Mouse (Mus musculus): ENCODE results near the gene Ptgfrn.

Gene Ptgfrn

DNA sequence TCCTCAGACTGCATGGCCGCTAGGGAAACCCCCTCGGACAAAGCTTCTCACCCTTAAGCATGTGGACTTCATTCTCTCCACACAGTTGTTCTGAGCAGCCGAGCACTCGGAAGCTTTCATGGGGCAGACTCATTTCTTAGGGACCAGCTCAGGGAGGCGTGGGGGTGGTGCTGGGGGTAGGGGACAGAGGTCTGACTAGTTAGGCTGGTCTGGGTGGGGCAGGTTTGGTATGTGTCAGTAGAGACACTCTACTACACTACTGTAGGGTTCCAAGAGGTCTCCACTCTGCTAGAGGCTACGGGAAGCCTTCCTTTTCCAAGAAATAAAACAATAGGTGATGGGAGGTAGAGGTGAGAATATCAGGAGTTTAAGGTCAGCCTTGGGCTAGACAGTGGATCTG, 65.4 kb downstream of the Ptgfrn start:
- DNase-seq (ENCODE audit: extremely low spot score, low read depth, low spot score): no peak

DNA sequence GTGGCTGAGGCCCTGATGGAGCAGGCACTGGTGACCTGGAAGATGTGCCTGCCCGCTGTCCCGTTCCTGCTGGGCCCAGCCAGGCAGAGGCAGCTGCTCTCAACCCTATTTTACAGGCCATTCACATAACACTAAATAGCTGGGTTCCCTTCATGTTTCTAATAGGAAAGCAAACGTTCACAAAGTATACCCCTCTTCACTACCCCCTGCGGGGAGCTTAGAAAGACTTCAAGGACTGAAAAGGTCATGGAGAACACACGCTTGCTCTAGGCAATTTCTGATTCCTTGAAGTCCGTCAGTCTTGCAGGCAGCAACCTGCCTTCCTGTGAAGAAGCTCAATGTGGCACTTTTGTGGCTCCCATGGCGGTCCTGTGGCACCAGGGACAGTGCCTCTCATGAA, 68.1 kb downstream of the Ptgfrn start:
- DNase-seq (ENCODE audit: extremely low spot score, low read depth, low spot score): no peak

DNA sequence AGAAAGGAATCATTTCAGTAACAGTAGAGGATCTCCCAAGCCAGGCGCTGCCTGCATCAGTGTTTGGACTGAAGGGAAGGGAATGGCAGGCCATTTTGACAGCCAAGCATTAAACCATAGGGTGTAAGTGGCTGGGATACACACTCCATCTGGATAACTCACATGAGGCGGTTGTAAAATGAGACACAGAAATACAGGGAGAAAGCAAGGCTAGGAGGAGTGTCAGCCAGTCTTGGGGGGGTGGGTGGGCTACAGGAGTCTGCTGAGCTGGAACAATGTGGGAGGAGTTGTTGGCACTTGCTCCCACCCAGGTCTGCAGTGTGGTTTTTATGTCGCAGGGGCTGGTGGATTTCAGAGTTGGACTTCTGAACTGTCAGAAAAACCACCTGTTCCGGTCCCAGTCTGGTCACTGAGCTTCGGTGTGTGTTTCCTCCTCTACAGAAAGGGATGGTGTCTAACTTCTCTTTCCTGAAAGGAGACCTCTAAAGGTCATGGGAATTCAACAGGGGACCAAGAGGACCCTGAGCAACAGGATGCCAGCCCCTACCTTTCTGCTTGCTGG, 72.0 kb downstream of the Ptgfrn start:
- no peak for DNase-seq (ENCODE audit: extremely low spot score, low read depth, low spot score)

DNA sequence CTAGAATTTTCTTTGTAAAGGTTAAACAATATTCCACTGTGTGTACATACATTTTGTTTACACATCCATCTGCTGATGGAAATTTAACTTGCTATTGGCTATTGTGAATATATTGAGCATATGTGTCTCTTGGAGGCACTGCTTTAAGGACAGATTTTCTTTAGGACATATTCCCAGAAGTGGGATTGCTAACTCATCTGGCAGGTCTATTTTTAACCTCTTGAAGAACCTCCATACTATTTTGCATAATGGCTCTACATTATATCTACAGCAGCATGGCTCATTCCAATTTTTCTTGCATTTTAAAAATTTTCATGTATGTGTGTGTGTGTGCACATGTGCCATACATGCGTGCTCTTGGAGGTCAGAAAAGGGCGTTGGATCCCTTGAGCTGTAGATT, 74.1 kb downstream of the Ptgfrn start:
- no peak for DNase-seq (ENCODE audit: extremely low spot score, low read depth, low spot score)

DNA sequence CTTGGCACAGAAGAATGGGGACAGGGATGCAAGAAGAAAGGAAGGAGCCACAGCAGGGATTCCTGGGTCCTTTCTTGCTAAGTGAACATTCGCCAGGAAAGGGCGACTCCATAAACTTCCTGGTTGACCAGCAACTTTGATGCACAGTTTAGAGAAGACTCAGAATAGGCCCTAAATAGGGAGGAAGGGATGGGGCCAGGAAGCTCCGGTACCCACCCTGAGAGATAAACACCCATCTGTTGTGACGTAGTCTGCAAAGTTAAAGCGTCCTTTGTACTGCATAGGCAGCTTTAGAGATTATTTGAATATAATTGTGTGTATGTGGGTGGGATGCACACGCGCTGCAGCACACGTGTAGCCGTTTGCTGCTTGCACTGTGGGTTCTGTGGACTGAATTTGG, 75.6 kb downstream of the Ptgfrn start:
- DNase-seq (ENCODE audit: extremely low spot score, low read depth, low spot score): no peak

- no peak for DNase-seq (ENCODE audit: extremely low spot score, low read depth, low spot score)
Measured at GRCm38 (mm10) chr3:101033644-101034043, 76.4 kb downstream of the Ptgfrn start.

DNA sequence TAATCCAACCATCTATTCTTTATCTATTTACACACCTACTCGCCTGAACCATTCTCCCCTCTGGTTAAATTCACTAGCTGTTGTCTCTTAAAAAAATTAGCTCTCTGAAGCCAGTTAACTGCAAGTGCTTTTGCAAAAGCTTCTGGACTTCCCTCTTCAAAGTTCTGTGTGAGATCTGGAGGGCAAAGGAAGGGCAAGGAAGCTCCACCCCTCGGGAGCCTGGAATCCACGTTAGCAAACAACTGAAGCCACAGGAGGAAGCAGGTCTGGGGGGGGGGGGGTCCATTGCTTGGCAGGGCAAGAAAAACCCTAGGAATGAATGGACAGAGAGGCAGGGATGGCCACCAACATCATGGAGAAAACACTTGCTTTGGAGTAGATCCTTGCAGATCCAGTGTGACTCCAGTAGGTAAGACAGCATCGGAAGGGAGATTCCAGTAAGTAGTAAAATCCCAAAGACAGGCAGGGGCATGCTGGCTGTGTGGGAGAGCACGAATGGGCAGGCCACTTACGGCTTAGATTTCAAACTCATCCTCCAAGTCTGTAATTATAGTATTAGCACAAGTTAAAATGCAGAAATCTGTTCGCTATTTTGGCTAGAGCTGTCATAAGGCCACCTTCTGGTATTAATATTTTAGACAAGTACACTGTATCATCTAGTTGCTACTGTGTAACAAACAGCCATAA, 78.5 kb downstream of the Ptgfrn start:
- DNase-seq (ENCODE audit: extremely low spot score, low read depth, low spot score): no peak

- DNase-seq (ENCODE audit: extremely low spot score, low read depth, low spot score): no peak
Measured at GRCm38 (mm10) chr3:101030630-101031029, 79.4 kb downstream of the Ptgfrn start.

DNA sequence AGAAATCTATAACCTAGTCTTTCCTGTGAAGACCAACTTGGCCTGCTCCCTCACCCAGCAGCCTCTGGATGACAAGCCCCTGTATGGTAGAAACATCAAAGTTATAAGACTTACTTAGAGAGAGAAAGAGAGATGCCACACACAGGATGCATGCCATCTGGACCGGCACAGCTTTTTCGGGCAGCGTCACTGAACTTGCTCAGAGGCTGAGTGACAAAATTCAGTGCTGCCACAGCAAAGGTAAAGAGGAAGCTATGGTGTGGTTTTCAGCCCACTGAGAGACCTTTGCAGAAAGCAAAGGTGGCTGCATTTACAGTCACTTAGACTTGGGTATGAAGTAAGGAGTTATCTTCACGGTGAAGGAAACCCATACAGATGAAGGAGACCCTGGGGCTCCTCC, 80.7 kb downstream of the Ptgfrn start, which contains the start of gene Cd101:
Cd101 (minus strand) TSS at position 218 of the 400 bp plus-strand sequence.
- DNase-seq (ENCODE audit: extremely low spot score, low read depth, low spot score): no peak

- DNase-seq (ENCODE audit: extremely low spot score, low read depth, low spot score): no peak
Measured at GRCm38 (mm10) chr3:101026741-101027140, 83.3 kb downstream of the Ptgfrn start.

DNA sequence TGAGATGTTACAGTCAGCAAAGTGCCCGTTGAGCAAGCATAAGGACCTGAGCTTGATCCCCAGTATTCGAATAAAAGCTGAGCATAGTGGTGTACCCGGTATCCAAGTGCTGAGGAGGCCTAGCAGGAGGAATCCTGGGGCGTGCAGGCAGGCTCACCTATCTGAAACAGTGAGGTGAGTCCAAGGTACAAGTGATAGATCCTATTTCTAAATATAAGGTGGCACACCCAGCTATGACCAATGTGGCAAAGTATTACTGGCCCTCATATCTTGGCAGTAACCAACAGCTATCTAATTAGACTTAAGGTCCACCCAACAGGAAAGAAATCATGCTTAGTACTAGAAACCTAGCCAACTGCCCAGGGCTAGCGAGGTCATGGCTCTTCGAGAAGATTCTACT, 87.1 kb downstream of the Ptgfrn start:
- no peak for DNase-seq (ENCODE audit: extremely low spot score, low read depth, low spot score)

GRCm38 (mm10) chr3:101021481-101022051, 88.5 kb downstream of the Ptgfrn start:
- DNase-seq (ENCODE audit: extremely low spot score, low read depth, low spot score): no peak

- no peak for DNase-seq (ENCODE audit: extremely low spot score, low read depth, low spot score)
Measured at GRCm38 (mm10) chr3:101021073-101021472, 89.0 kb downstream of the Ptgfrn start.

- no peak for DNase-seq (ENCODE audit: extremely low spot score, low read depth, low spot score)
Measured at GRCm38 (mm10) chr3:101018494-101018893, 91.6 kb downstream of the Ptgfrn start.

DNA sequence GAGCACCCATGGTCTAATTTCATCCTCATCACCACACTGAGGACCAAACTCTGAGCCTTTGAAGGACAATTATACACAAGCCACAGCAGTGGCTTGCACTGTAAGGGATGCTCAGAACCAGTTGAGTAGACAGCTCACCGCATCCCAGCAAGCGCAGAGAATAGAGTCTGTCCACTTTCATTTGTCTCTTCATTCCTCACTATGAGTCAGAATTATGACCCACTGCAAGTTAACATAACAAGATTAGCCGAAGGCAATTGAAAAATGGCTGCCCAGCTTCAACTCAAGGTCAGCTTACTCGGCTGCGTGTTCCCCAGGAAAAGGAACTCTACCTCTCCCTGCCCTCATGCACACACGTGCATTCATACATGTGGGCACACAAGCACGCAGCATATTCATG, 94.0 kb downstream of the Ptgfrn start:
- no peak for DNase-seq (ENCODE audit: extremely low spot score, low read depth, low spot score)

GRCm38 (mm10) chr3:101015254-101015653, 94.8 kb downstream of the Ptgfrn start:
- no peak for DNase-seq (ENCODE audit: extremely low spot score, low read depth, low spot score)

GRCm38 (mm10) chr3:101013536-101013935, 96.5 kb downstream of the Ptgfrn start:
- no peak for DNase-seq (ENCODE audit: extremely low spot score, low read depth, low spot score)

- no peak for DNase-seq (ENCODE audit: extremely low spot score, low read depth, low spot score)
Measured at GRCm38 (mm10) chr3:101013005-101013404, 97.1 kb downstream of the Ptgfrn start.

- no peak for DNase-seq (ENCODE audit: extremely low spot score, low read depth, low spot score)
Measured at GRCm38 (mm10) chr3:101012597-101012996, 97.5 kb downstream of the Ptgfrn start.

GRCm38 (mm10) chr3:101012131-101012571, 97.9 kb downstream of the Ptgfrn start:
- no peak for DNase-seq (ENCODE audit: extremely low spot score, low read depth, low spot score)

GRCm38 (mm10) chr3:101011203-101011600, 98.9 kb downstream of the Ptgfrn start:
- no peak for DNase-seq (ENCODE audit: extremely low spot score, low read depth, low spot score)

- DNase-seq (ENCODE audit: extremely low spot score, low read depth, low spot score): no peak
Measured at GRCm38 (mm10) chr3:101010589-101011202, 99.4 kb downstream of the Ptgfrn start.
